Mouse (Mus musculus): ENCODE results near the gene Cyp4v3. TPM values are rescaled to one million over a fixed set of nuclear protein-coding genes. Genes with fewer than 3 reads are reported as not detected.

Cyp4v3 gene
- total RNA-seq, 2 experiments from 2014 or later = 3.5 to 3.8 TPM

- DNase-seq (ENCODE audit: extremely low spot score in 1 of 2, low spot score in 2 of 2) = no peak
- intact Hi-C loops (cut with DNase I) = no loop called here
Measured at GRCm38 (mm10) chr8:45262851-45263250, 70.2 kb downstream of the Cyp4v3 start.

- no peak for DNase-seq (ENCODE audit: extremely low spot score in 1 of 2, low spot score in 2 of 2)
- intact Hi-C loops (cut with DNase I) = no loop called here
Measured at GRCm38 (mm10) chr8:45261920-45262319, 71.1 kb downstream of the Cyp4v3 start, which contains the start of gene F11. Gene F11 (minus strand): TSS chr8:45262031.

GRCm38 (mm10) chr8:45258421-45258820, 74.6 kb downstream of the Cyp4v3 start:
- DNase-seq (ENCODE audit: extremely low spot score in 1 of 2, low spot score in 2 of 2) = no peak
- intact Hi-C loops (cut with DNase I) = no loop called here

- no peak for DNase-seq (ENCODE audit: extremely low spot score in 1 of 2, low spot score in 2 of 2)
- intact Hi-C loops (cut with DNase I) = no loop called here
Measured at GRCm38 (mm10) chr8:45255040-45255439, 78.0 kb downstream of the Cyp4v3 start.

Other genes starting within 250 kb of the Cyp4v3 start
- not detected for gene F11, start 71.2 kb downstream of the Cyp4v3 start, total RNA-seq (2021)
- gene Klkb1, start 38.4 kb downstream of the Cyp4v3 start, total RNA-seq (2021) = under 1 TPM in 1 of 2 experiments, not detected in 1; 0.06 TPM
- gene Gm45753, start 24.8 kb downstream of the Cyp4v3 start, total RNA-seq (2021) = not detected
- 10 to 100 TPM; 27.7 to 32.0 TPM for gene Fam149a, start 49.1 kb upstream of the Cyp4v3 start, total RNA-seq (2021)
- gene Tlr3, start 77.9 kb upstream of the Cyp4v3 start, total RNA-seq (2021) = 1 to 10 TPM; 3.5 to 4.3 TPM
- gene Sorbs2, start 174.6 kb upstream of the Cyp4v3 start, total RNA-seq (2021) = 100 to 1,000 TPM; 188 to 191 TPM

All from left cerebral cortex, postnatal 10 days (tissue).